Mouse (Mus musculus): ENCODE results near the gene Prkd3. TPM values are rescaled to one million over a fixed set of nuclear protein-coding genes. Genes with fewer than 3 reads are reported as not detected.

Prkd3 gene
- polyA plus RNA-seq, 1 experiment from 2014 or later: 25.0 TPM

DNA sequence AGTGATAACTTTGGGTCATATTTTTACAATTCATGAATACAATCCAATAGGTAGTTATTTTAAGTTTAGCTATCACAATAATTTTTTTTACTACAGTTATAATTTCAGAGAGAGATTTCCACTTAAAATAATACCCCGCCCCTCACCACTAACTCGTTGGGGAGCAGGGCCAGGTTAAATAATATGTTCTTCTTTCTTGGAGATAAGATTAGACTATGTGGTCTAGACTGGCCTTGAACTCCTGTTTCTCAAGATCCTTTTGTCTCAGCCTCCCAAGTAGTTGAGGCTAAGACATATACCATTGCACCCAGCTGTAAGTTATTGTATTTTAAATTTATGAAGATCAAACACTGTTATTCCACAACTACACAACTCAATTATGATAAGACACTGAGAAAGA, 7.0 kb downstream of the Prkd3 start:
- DNase-seq (ENCODE audit: low spot score): no peak

DNA sequence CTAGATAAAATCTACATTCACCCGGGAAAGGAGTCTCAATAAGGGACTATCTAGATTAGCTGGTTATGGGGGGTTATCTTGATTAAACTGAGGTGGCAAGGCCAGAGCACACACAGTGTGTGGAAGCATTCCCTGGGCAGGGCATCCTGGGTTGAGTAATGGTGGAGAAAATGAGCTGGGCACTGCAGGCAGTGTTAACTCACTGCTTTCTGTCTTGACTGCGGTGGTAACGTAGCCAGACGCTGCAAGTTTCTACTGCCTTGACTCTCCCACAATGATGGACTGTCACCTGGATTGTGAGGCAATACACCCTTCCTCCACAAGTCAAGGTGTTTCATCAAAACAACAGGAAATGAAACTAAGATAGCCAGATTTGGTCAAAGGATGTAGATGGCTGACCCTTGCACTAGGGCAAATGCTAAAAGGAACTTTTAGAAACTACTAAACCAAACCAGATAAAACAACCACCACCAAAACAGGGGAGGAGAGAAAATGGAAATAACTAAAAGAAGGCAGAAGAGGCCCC, 20.8 kb downstream of the Prkd3 start:
- no peak for DNase-seq (ENCODE audit: low spot score)

DNA sequence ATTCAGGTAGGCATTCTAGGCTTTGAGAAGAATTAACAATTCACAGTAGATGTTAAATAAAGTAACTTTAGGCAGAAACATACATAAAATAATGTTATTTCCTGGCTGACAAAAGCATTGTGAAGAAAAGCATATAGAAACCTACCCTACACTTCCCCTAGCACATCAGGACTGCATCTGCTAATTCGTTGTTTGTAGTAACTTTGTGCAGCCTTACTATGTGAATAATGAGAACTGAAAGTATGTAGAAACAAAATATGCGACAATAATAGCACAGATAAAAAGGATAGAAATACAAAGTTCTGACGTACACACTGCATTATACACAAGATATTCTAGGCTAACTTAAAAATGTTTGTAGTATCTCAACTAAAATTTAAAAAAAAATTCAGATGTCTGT, 21.4 kb downstream of the Prkd3 start:
- DNase-seq (ENCODE audit: low spot score): no peak

DNA sequence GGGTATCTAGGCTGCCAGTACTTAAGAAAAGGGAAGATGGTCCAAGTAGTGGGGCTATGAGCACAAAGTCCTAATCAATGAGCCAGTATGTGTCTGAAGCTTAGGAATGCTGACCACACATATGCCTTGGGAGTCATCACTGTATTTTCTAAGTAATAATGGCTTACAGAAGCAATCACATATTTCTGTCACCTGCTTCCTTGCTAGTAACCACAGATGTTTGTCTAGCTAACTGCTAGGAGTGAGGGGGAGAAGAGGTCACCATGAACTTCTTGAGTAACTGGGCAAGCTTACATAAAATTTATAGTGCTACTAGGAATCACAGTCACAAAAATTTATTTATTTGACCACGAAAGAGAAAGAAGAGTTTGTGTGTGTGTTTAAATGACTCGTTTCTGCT, 22.5 kb downstream of the Prkd3 start:
- DNase-seq (ENCODE audit: low spot score): no peak

DNA sequence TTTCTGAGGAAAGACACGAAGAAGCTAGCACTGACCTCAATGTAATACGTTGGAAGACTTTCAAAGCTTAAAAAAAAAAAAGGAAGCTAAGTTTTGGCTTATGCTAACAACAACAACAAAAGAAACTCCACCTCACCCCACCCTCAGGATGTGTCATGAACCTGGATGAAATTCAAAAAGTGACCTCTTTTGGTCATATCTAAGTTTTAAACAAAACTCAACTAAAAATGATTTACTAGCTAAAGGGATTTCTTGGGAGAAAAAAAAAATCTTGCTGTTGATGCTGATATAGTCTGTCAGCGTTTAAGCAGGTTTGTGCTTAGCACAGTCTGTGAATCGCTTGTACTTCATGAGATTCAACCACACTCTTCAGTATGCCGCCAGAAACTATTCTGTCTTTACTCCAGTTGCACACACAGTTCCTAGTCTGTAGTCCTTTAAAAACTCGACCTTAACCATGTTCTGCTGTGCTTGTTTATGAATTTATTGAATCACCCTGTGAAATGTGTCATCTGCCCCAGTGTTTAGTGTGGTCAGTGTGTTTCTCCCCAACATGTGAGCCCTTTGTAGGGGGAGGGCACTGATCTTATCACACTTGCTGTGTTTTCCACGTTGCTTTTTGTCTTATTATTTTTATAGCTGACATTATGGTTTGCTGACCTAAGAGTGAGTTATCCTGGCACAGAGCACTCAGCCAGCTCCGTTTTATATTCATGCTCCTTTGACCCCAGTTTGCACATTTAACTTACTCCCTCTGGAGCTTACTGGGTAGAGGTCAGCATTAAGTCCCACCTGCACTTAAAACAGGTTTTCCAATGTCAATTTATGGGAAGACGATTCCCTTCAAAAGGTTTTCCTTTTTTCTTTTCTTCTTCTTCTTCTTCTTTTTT, 25.4 kb downstream of the Prkd3 start:
- no peak for DNase-seq (ENCODE audit: low spot score)

DNA sequence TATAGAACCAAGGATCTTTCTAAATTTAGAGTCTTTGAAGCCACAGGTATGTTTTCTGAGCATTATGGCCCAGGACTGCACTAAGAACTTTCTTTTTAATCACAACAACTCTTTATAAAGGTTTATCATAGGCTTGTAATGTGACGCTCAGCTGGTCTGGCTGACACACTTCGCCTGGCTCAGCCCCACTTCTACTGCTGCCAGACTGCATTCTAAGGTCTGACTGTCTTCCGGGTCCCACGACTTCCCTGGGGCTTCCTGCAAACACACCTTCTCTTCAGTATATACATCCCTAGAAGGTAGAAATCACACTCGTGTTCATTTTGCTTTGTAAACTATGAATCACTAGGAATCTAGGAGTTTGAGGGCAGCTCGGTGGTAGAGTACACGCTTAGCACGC, 26.2 kb downstream of the Prkd3 start:
- no peak for DNase-seq (ENCODE audit: low spot score)

DNA sequence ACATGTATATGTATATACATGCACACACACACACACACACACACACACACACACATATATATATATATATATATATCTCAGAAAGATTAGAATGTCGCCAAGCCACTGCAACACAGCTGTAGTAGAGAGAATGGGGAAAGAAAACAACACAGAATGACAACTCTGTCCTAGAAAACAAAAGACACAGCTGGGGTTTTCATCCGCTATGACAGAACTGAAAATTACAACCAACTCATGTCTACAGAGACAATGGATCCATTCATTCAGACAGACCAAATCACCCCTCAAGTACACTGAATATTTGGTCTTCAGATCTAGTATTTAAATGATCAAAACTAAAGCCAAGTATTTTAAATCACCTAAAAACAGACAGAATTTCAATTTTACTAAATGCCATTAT, 26.9 kb downstream of the Prkd3 start:
- no peak for DNase-seq (ENCODE audit: low spot score)

DNA sequence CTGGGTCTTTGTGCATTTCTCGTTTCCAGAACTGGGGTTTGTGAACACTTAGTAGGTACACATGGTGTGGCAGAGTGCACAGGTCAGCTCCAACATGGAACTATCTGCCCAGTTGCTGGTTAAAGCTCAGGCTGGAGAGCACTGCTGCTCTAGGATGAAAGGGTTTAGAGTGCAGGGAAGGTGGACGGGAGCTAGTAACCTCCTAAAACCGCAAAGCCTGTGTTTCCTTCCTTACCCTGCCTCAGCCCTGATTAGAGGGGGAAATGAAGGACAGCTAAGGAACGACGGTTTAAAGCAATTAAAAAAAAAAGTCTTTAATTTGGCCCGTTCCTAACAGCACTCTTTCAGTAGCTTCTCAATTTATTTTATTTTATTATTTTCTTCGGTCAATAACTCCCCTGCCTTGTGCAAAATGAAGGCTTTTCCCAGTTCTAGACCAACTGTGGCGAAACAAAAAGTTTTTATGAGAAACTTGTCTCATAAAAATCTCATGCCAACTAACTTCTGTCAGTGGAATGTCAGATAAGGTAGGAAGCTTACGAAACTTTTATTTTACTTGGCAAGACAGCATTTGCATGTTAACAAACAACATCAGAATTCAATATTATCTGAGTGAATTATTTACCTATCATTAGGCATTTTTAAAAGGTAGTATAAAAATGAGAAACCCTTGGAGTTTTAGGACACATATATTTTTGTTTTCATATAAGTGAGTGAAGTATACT, 28.2 kb downstream of the Prkd3 start:
- no peak for DNase-seq (ENCODE audit: low spot score)

DNA sequence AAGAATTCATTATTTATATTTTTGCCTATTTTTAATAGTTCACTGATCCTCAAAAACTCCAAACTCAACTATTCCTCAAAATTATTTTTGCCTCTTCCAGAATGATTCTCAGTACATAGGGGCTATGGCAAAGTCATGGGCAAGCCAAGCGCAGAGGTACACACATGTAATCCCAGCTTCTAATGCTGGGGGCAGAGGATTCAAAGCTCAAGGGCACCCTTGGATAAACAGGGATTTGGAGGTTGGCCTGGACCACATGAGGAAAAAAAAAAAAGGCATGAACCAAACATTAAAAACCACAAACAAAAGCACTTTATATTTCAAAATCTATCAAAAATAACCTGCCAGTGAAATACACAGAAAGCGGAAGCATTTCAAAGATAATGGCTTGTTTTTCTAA, 29.1 kb downstream of the Prkd3 start:
- no peak for DNase-seq (ENCODE audit: low spot score)

DNA sequence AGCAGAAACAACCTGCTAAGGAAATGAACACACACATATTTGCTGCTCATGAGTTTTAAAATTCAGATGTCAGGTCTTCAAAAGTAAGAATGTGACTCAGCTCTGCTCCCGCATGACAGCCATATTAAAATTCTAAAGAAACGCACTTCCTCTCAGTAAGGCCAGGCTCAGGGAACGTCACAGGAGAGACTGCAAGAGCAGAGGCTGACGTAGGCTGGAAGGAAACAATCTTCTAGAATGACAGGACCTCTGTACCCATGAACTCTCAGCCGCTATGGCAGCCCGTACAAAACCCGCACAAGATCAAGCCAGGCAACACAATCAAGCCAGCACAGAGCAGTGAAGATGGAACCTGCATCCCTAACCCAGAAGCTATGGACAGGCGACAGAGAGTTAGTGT, 31.6 kb downstream of the Prkd3 start:
- peak; percentile 16 for DNase-seq (ENCODE audit: low spot score)

DNA sequence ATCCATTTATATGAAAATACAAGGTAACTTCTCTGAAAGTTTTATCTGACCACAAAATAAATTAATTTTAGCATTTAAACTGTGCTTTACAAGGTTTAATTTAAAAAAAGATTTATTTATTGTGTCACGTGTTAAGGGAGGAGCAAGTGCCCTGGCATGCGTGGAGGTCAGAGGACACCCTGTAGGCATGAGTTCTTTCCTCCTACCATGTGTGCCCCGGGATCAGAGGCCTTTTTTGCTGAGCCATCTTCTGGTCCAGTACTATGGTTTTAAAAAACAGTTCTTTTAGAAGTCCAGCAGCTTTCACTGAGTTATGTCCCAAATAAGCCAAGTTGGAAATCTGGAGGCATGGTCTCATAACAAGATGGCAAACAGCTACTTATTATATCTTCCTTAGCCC, 36.9 kb downstream of the Prkd3 start:
- DNase-seq (ENCODE audit: low spot score): no peak

DNA sequence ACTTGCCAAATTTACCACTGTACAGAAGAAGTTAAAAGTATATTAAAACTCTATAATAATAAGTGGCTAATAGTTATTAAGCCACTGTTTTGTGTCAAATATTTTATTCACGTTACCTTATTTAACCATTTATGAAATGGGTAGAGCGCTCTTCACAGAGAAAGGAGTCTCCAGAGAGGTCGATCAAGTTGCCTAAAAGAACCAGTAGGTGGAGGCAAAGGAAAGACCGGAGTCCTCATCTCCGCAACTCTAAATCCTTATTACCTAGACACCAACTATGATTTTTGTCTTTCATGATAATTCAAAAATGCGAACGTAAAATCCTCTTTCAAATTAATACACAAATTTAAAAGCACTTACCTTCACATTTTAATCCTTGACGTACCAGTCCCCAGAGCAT, 37.5 kb downstream of the Prkd3 start:
- DNase-seq (ENCODE audit: low spot score): no peak

DNA sequence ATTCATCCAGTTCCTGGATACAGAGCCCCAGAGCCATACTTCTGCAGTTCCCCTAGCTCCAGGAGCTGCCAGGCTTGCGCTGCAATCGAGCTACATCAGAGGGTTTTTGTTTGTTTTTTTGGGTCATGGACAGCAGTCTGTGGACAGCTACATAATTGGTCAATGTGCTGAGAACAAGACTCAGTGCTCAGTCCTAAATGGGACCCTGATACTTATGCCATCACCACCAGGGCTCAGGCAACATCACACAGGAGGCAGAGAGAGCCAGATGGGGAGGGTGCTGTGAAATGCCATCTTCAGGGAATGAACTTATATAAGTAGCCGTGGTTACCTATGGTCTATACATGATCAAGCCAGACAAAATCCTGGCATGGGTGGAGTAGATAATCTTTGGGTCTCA, 52.1 kb downstream of the Prkd3 start:
- no peak for DNase-seq (ENCODE audit: low spot score)

DNA sequence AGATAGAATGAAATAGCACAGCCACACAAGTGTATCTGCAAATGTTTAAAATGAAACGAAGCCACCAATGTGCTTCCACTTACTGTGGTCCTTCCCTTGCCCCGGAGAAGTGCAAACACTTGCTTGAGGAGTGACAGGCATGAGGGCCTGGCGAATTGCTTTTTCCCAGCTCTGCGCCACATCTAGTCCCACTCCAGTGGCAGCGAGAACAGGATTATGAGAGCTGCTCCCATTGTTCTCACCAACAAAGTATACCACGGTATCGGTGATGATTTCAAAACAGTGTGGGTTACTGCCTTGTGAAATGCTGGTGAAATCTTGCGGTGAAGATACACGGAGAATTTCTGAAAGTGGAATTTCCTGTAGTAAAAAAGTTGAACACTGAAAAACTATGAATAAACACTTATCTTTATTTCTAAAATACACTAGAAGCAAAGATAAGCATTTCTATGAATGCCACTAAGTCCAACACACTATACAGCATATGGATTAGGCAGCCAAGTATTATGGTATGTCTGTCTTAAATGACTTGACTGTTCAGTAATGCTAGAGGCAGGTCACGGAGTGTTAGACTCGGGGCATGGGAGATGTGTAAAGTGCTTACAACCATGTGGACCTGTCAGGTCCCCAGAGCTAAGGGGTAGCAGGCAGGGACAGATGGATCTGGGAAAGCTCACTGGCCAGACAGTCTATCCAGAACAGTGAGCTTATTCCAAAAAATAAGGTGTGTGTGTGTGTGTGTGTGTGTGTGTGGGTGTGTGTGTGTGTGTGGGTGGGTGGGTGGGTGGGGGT, 54.3 kb downstream of the Prkd3 start:
- no peak for DNase-seq (ENCODE audit: low spot score)

DNA sequence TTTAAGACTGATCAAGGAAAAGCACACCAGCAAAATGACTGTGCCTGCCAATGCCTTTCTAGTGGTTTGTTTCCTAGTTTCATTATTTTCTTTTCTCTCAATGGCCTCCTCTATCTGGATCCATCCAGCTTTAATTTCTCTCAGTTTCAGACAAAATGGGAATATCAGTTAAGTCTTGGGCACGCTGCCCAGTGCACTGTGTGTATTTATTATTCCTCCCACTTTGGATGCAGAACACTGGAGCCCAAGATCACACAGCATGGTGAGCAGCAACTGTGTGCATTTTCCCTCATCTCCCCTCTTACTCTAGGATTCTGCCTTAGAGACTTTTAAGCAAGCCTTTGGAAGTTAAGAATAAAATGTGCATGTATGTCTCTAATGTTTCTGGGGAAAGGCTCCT, 56.2 kb downstream of the Prkd3 start:
- DNase-seq (ENCODE audit: low spot score): no peak

DNA sequence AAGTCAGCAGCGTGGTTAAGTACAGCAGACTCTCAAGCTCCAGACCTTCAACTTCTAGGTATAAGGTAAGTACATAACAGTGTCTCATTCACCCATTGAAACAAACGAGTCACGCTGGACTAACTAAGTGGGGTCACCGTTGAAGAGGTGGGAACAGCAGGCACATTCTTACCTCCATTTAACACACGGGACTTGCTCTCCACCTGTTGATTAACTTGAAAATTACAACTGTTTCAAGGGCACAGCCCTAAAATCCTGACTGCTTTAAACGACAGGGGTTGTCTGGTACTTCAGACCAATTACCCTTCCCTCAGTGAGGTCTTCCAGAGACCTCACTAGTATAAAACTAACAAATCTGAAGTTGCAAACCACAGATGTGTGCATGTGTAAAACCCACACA, 61.1 kb downstream of the Prkd3 start:
- no peak for DNase-seq (ENCODE audit: low spot score)

DNA sequence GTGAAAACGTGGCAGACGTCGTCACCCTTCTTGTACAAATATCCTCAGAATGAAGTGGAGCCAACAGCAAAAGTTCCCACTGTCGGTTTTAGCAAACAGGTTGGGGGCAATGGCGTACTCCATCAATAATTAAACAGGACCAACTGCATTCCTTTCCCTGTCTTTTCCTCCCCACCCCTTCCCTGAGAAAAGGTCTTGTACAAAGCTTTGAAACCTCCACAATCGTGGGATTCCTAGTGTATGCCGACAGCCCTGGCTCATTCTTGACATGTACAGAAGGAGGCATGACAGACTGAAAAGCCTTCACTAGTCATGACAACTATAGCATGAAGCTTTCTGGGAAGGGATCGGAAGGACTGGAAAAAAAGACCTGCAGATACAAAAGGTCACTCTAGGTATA, 67.4 kb downstream of the Prkd3 start:
- DNase-seq (ENCODE audit: low spot score): no peak

DNA sequence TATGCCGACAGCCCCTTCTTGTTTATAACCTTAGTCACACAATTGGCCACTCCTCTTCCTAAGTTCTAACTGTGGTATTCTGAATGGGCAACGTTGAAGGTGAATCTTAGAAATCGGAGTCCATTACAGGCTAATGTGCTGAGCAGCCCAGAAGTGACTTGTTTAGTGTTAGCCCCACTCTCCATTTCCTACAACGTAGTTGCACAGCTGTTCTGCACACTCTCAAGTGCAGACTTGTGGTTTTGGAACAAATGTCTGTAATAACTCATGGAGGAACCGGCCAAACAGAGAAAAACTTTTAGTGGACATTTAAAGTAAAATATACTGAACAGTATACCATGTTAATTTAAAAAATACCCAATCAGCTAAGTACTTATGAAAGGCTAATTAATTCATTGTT, 68.5 kb downstream of the Prkd3 start:
- no peak for DNase-seq (ENCODE audit: low spot score)

DNA sequence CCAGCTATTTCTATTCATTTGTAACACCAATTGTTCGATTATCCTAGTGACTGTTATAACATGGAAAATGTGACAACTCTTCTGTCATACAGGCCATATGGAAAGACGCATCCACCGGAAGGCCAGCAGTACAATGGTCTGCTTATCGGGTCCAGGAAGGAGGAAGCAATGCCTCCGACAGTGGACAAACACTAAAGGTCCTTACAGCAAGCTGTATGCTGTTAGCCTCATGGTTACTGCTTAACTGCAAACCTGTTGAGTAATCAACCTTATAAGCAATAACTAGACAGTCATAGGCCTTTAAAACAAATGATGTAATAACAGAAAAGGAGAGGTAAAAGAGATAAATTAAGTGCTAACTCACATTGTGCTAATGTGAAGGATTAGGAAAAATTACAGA, 69.4 kb downstream of the Prkd3 start:
- no peak for DNase-seq (ENCODE audit: low spot score)

DNA sequence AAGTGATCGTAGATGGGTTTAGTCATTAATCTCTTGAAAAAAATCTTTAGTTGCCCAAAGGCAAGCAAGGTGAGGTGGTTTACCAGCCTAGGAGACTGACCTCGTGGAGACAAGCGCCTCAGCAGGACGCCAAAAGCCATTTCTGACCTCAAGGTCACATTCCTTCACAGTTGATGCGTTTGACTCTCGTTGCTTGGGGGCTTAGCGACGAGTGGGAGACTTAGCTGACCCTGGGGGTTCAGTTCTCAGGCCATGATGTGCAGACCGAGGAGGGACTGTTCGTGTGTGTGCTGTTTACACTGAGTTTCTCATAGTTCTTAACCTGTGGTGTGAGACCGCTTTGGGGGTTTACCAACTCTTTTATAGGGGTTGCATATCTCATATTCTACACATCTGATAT, 78.0 kb downstream of the Prkd3 start:
- no peak for DNase-seq (ENCODE audit: low spot score)

DNA sequence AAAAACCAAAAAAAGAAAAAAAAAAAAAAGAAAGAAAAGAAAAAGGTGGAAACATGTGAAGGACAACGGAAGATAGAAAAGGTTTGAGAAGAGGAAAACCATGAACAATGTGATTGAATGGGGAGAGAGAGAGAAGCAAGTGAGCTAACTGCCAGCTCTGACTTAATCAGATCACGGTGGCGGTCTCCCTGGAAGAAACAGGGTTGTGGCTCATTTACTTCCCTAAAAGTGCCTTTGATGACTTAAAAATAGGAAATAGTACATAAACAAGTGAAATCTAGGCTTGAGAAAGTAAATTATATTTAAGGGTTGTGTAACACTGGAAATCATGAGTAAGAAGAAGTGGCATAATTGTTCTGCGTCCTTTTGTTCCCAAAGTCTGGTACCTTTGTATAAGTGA, 81.7 kb downstream of the Prkd3 start:
- DNase-seq (ENCODE audit: low spot score): no peak

Data from thymus, postnatal 0 days (tissue).